Mouse (Mus musculus) liver, postnatal 0 days (tissue): Measurements from ENCODE around the gene Plekho1. TPM values are rescaled to one million over a fixed set of nuclear protein-coding genes. Genes with fewer than 3 reads are reported as not detected.
A peak's percentile ranks its signal among the peaks of the same experiment; 100 is the strongest.

ENCODE experiments used
- ATAC-seq: fragments of 200-750 bp; cut with Nextera tagmentation; 2 replicates; pipeline ENCODE4 v1.8.0; 2017; ENCODE audit warnings: mild to moderate bottlenecking, moderate library complexity
- DNase-seq: peaks from one replicate; pipeline ENCODE4 v3.0.0-alpha.2; 2016
- H3K27ac ChIP-seq: fragments of 300-500 bp; sonication (generic); 2 replicates; pipeline ENCODE4 v1.5.1; 2014; ENCODE audit warnings: antibody characterized with exemption, moderate library complexity, mild to moderate bottlenecking, low read depth
- H3K27me3 ChIP-seq: fragments of 300-500 bp; sonication (generic); 2 replicates; pipeline ENCODE4 v1.6.1; 2014; ENCODE audit warnings: low read length, control low read depth, mixed read lengths; ENCODE audit not compliant: insufficient read depth
- H3K36me3 ChIP-seq: fragments of 300-500 bp; sonication (generic); replicated peaks from 2 replicates; pipeline ENCODE4 v1.6.1; 2014; ENCODE audit warnings: mild to moderate bottlenecking, control low read depth, low read length, moderate library complexity, mixed read lengths; ENCODE audit not compliant: insufficient read depth
- H3K4me1 ChIP-seq: fragments of 300-500 bp; sonication (generic); 2 replicates; pipeline ENCODE4 v1.6.1; 2014; ENCODE audit warnings: antibody characterized with exemption, mild to moderate bottlenecking, control low read depth; ENCODE audit not compliant: insufficient read depth
- H3K4me2 ChIP-seq: fragments of 300-500 bp; sonication (generic); 2 replicates; pipeline ENCODE4 v1.6.1; 2014; ENCODE audit warnings: low read depth, mild to moderate bottlenecking, low read length, moderate library complexity, mixed read lengths
- H3K4me3 ChIP-seq: fragments of 300-500 bp; sonication (generic); 2 replicates; pipeline ENCODE4 v1.5.1; 2014; ENCODE audit warnings: low read depth, low read length
- H3K9ac ChIP-seq: fragments of 300-500 bp; sonication (generic); replicated peaks from 2 replicates; pipeline ENCODE4 v1.6.1; 2014; ENCODE audit warnings: mild to moderate bottlenecking, moderate library complexity
- H3K9me3 ChIP-seq: fragments of 300-500 bp; sonication (generic); 2 replicates; pipeline ENCODE4 v1.6.1; 2016; ENCODE audit warnings: mild to moderate bottlenecking, control low read depth, low read length, mixed read lengths
- CTCF ChIP-seq: sonication (generic); IDR thresholded peaks from 2 replicates; pipeline ENCODE4 v1.5.1; 2016; ENCODE audit warnings: antibody characterized with exemption, low read depth
- EP300 ChIP-seq: IDR thresholded peaks from 2 replicates; pipeline ENCODE4 v1.6.1; 2016; ENCODE audit warnings: antibody characterized with exemption, low read depth, mild to moderate bottlenecking
- WGBS: fragments of 180-500 bp; shearing (Covaris S2); extraction: QIAGEN DNeasy Blood & Tissue Kit; methylation state at CpG from one replicate; pipeline ENCODE4 v1.1.7; 2014; ENCODE audit not compliant: insufficient replicate concordance; 5-methylcytosine and 5-hydroxymethylcytosine counted together
- polyA plus RNA-seq: library from polyadenylated mRNA; unstranded; fragments of >200 nt; fragmentation: Nextera tagmentation; extraction: Ambion mirVana; gene quantifications from 2 replicates; pipeline ENCODE4 v1.2.1, GENCODE M21; 2015

Gene Plekho1
- polyA plus RNA-seq, 1 experiment from 2014 or later = 11.7 TPM

DNA sequence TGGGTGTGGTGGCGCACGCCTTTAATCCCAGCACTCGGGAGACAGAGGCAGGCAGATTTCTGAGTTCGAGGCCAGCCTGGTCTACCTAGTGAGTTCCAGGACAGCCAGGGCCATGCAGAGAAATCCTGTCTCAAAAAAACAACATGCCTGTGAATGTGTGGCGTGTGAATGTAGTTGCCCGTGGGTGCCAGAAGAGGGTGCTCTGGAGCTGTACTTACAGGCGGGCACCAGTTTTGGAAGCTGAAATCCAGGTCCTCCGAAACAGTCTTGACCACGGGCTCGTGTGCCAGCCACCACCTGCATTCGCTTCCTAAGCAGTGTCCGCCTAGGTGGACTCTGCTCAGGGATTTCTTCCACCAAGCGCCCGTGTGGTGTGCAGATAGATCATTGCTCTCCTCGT is 57.0 kb downstream of the Plekho1 start:
- 89% methylated on average over 15 of the region's 15 CpGs for WGBS
- Histone ChIP-seq H3K27me3 (no peaks in the 10 kb centered on the region), H3K4me3 (no peak overlapping the region), H3K4me1 (no peaks in the 10 kb centered on the region), H3K4me2 (no peak overlapping the region), H3K9me3 (no peaks in the 10 kb centered on the region), H3K36me3 (peaks cover 81% of the 10 kb centered on the region), H3K9ac (no peak overlapping the region), H3K27ac (no peak overlapping the region)
- peak; percentile 51 for DNase-seq
- ATAC-seq = no peak
- TF ChIP-seq EP300 (no peak), CTCF (peak; percentile 72)

Other genes with a start within 250 kb of the Plekho1 start
- gene Tars2, start 235.8 kb downstream of the Plekho1 start, polyA plus RNA-seq = 16.4 and 21.0 TPM in 2 replicates
- 7.1 and 8.2 TPM in 2 replicates for gene Rprd2, start 177.1 kb downstream of the Plekho1 start, polyA plus RNA-seq
- gene Prpf3, start 140.1 kb downstream of the Plekho1 start, polyA plus RNA-seq = 11.2 and 12.0 TPM in 2 replicates
- 145 and 157 TPM in 2 replicates for gene Mrps21, start 124.5 kb downstream of the Plekho1 start, polyA plus RNA-seq
- 0.77 and 1.00 TPM in 2 replicates for gene Ciart, start 113.8 kb downstream of the Plekho1 start, polyA plus RNA-seq
- gene BC028528, start 104.0 kb downstream of the Plekho1 start, polyA plus RNA-seq = 7.6 and 7.9 TPM in 2 replicates
- gene Aph1a, start 102.0 kb downstream of the Plekho1 start, polyA plus RNA-seq = 17.1 and 22.9 TPM in 2 replicates
- 15.2 and 17.3 TPM in 2 replicates for gene Car14, start 91.3 kb downstream of the Plekho1 start, polyA plus RNA-seq
- gene Anp32e, start 66.8 kb downstream of the Plekho1 start, polyA plus RNA-seq = 92.0 and 98.4 TPM in 2 replicates
- gene Vps45, start 62.5 kb upstream of the Plekho1 start, polyA plus RNA-seq = 11.3 and 12.5 TPM in 2 replicates
- 7.4 and 7.9 TPM in 2 replicates for gene Otud7b, start 108.5 kb upstream of the Plekho1 start, polyA plus RNA-seq
- 2.7 and 3.0 TPM in 2 replicates for gene Mtmr11, start 166.0 kb upstream of the Plekho1 start, polyA plus RNA-seq
- 38.6 and 41.1 TPM in 2 replicates for gene Sf3b4, start 176.3 kb upstream of the Plekho1 start, polyA plus RNA-seq
- gene Sv2a, start 185.2 kb upstream of the Plekho1 start, polyA plus RNA-seq = 0.08 and 0.09 TPM in 2 replicates
- 49.2 and 49.3 TPM in 2 replicates for gene Bola1, start 223.7 kb upstream of the Plekho1 start, polyA plus RNA-seq
- gene Hist2h2ab, start 223.9 kb upstream of the Plekho1 start, polyA plus RNA-seq = 0.46 TPM in 1 of 2 replicates, not detected in the other
- gene Hist2h2ac, start 224.9 kb upstream of the Plekho1 start, polyA plus RNA-seq = 9.4 and 13.8 TPM in 2 replicates
- gene Hist2h2be, start 225.1 kb upstream of the Plekho1 start, polyA plus RNA-seq = 4.1 and 4.9 TPM in 2 replicates
- 5.0 and 8.1 TPM in 2 replicates for gene Hist2h3c2, start 243.1 kb upstream of the Plekho1 start, polyA plus RNA-seq
- 224 and 229 TPM in 2 replicates for gene Hist2h2aa2, start 244.3 kb upstream of the Plekho1 start, polyA plus RNA-seq
- 107 and 123 TPM in 2 replicates for gene Hist2h2aa1, start 249.5 kb upstream of the Plekho1 start, polyA plus RNA-seq